Mouse (Mus musculus) midbrain, embryonic 11.5 days (tissue): Measurements from ENCODE around the gene Ccdc93. TPM values are rescaled to one million over a fixed set of nuclear protein-coding genes. Genes with fewer than 3 reads are reported as not detected.

ENCODE experiments used
- ATAC-seq: fragments of 200-750 bp; cut with Nextera tagmentation; 2 replicates; pipeline ENCODE4 v1.8.0; 2017; ENCODE audit warnings: moderate TSS enrichment, moderate library complexity; ENCODE audit not compliant: low FRiP score
- DNase-seq: peaks from one replicate; pipeline ENCODE4 v3.0.0; 2015; ENCODE audit warnings: low spot score; ENCODE audit errors: missing footprints
- H3K27ac ChIP-seq: fragments of 300-500 bp; sonication (generic); 2 replicates; pipeline ENCODE4 v1.5.1; 2014; ENCODE audit warnings: low read depth, low read length
- H3K27me3 ChIP-seq: fragments of 300-500 bp; sonication (generic); 2 replicates; pipeline ENCODE4 v1.6.1; 2014; ENCODE audit warnings: mild to moderate bottlenecking, low read length, moderate library complexity, mixed read lengths; ENCODE audit not compliant: control insufficient read depth, insufficient read depth
- H3K36me3 ChIP-seq: fragments of 300-500 bp; sonication (generic); 2 replicates; pipeline ENCODE4 v1.6.1; 2014; ENCODE audit warnings: mild to moderate bottlenecking, low read length, moderate library complexity, mixed read lengths; ENCODE audit not compliant: control insufficient read depth, insufficient read depth
- H3K4me1 ChIP-seq: fragments of 300-500 bp; sonication (generic); 2 replicates; pipeline ENCODE4 v1.6.1; 2014; ENCODE audit warnings: low read length; ENCODE audit not compliant: control insufficient read depth, insufficient read depth
- H3K4me2 ChIP-seq: fragments of 300-500 bp; sonication (generic); 2 replicates; pipeline ENCODE4 v1.6.1; 2014; ENCODE audit warnings: mild to moderate bottlenecking, moderate library complexity
- H3K4me3 ChIP-seq: fragments of 300-500 bp; sonication (generic); 2 replicates; pipeline ENCODE4 v1.5.1; 2014; ENCODE audit warnings: low read depth, low read length
- H3K9ac ChIP-seq: fragments of 300-500 bp; sonication (generic); 2 replicates; pipeline ENCODE4 v1.6.1; 2014; ENCODE audit warnings: low read length
- H3K9me3 ChIP-seq: fragments of 300-500 bp; sonication (generic); 2 replicates; pipeline ENCODE4 v1.6.1; 2016; ENCODE audit warnings: low read length; ENCODE audit not compliant: control insufficient read depth
- WGBS: fragments of 180-500 bp; shearing (Covaris S2); extraction: QIAGEN DNeasy Blood & Tissue Kit; methylation state at CpG from one replicate; pipeline ENCODE4 v1.1.7; 2014; 5-methylcytosine and 5-hydroxymethylcytosine counted together
- polyA plus RNA-seq: library from polyadenylated mRNA; unstranded; fragments of >200 nt; fragmentation: Nextera tagmentation; extraction: Ambion mirVana; gene quantifications from 2 replicates; pipeline ENCODE4 v1.2.1, GENCODE M21; 2014

Gene Ccdc93
- polyA plus RNA-seq, 1 experiment from 2014 or later: 9.7 TPM

GRCm38 (mm10) chr1:121394764-121395163, 36.1 kb upstream of the Ccdc93 start:
- no peak for ATAC-seq
- Histone ChIP-seq H3K4me1 (no peaks in the 10 kb centered on the region), H3K36me3 (no peaks in the 10 kb centered on the region), H3K4me2 (no peak overlapping the region), H3K9ac (no peak overlapping the region), H3K27me3 (no peaks in the 10 kb centered on the region), H3K4me3 (no peak overlapping the region), H3K27ac (no peak overlapping the region), H3K9me3 (no peaks in the 10 kb centered on the region)
- no peak for DNase-seq
- 93% methylated on average over 5 of the region's 5 CpGs for WGBS

DNA sequence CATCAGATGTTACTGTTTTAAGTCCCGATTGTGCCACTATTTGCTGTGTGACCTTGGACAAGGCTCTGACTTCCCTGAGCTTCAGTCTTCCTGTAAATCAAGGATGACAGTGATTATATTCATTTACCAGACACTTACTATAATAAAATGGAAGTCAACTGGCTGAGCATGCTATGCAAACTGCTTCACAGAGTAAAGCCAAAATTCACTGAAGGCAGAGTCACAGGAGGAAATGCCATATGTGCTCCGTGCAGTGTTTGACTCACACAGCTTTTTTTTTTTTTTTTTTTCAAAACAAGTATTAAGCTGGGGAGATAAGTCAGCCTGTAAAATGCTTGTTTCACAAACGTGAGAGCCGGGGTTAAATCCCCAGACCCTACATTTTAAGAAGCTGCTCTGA, 34.3 kb upstream of the Ccdc93 start:
- no peaks in the 10 kb centered on the region for H3K4me1 ChIP-seq
- ATAC-seq: no peak

DNA sequence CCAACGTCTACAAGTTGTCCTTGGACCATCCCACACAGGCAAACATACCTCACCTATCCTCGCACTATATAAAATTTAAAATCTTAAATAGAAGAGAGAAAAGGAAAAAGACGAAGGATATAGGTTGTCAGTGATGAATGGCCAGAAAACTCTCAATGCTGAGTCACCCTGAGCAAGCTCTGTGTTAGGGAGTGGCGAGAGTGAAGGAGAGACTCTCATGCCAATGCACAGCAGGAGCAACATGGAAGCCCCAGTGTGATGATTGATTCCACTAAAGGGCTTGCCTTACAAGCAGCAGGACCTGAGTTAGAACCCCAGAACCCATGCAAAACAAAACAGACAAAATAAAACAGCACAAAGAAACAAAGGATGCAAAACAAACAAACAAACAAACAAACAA, 32.6 kb upstream of the Ccdc93 start:
- Histone ChIP-seq H3K9ac (no peak overlapping the region), H3K4me2 (no peak overlapping the region), H3K9me3 (no peaks in the 10 kb centered on the region), H3K27ac (no peak overlapping the region), H3K36me3 (no peaks in the 10 kb centered on the region), H3K4me3 (no peak overlapping the region), H3K27me3 (no peaks in the 10 kb centered on the region), H3K4me1 (no peaks in the 10 kb centered on the region)
- ATAC-seq: no peak
- DNase-seq: no peak
- WGBS: 84% methylated on average over 4 of the region's 4 CpGs

More for the DNA sequence above, 34.3 kb upstream of the Ccdc93 start:
- Histone ChIP-seq H3K9me3 (no peaks in the 10 kb centered on the region), H3K9ac (no peak overlapping the region), H3K4me2 (no peak overlapping the region), H3K27ac (no peak overlapping the region), H3K4me3 (no peak overlapping the region), H3K36me3 (no peaks in the 10 kb centered on the region), H3K27me3 (no peaks in the 10 kb centered on the region)
- DNase-seq: no peak
- WGBS: 85% methylated on average over 4 of the region's 4 CpGs

DNA sequence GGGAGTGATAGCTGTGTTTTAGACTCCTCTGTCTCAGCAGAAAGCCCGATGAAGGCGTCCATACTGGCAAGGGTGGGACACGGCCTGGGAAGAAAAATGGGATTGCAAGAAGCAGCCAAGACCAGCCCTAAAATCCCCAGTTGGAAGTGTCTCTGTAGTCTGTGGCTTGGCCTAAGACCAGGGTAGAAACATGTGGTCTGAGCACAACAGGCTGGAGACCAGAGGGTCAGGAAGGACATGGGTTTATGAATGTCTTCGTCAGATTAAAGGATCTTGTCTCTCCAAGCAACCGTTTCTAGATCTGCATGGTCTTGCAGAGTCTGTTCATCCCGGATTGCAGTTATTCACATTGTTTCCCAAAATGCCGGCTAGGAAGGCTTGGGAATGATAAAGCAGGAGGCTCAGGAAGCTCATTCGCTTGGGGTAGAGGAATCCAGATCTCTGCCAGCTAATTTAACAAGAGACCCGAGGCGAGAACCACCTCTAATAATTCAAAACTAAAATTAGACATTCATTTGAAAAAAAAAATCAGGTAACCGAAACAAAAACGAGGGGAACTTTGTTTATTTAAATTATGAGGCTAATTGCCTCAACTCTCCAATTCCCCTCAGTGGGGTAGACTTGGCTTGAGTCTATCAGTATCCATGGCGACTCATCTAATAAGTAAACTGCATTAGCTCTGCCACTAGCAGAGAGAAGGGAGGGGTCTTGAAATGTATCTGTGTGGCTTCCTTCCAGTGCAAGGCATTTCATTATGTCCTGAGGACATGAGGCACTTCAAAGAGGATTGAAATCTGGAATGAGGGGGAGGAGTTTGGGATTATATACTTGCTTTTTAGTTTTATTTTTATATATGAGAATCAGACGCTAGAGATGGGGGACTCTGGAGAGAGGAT, 31.6 kb upstream of the Ccdc93 start:
- Histone ChIP-seq H3K9me3 (no peaks in the 10 kb centered on the region), H3K4me3 (no peak overlapping the region), H3K36me3 (no peaks in the 10 kb centered on the region), H3K4me2 (no peak overlapping the region), H3K4me1 (no peaks in the 10 kb centered on the region), H3K9ac (no peak overlapping the region), H3K27ac (no peak overlapping the region), H3K27me3 (no peaks in the 10 kb centered on the region)
- WGBS: 74% methylated on average over 14 of the region's 14 CpGs
- DNase-seq (no peak), ATAC-seq (peak; percentile 78; the same call in 1 of the 2 replicates)

DNA sequence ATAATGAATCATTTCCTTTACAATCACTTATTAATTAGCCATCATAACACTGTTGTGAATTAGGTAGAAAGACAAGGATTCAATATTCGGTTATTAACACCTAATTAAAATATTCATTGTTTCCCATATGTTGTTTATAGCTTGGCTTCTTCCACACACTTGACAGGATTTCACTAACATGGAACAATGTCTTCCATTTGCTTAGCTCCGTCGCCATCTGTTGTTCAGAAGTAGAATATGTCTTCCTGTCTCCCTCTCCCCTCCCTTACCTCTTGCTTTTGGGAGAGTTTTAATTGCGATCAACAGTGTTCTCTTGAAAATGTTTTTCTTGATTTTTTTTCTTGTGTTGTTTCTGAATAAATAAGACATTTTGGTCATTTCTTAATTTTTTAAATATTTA, 30.6 kb upstream of the Ccdc93 start:
- DNase-seq (peak; percentile 83), ATAC-seq (peak; percentile 71; the same call in 1 of the 2 replicates)
- H3K4me1 ChIP-seq: no peaks in the 10 kb centered on the region
- no peak overlapping the region for H3K27ac ChIP-seq
- 29% methylated on average over 4 of the region's 4 CpGs for WGBS
- no peaks in the 10 kb centered on the region for H3K36me3 ChIP-seq
- H3K9me3 ChIP-seq: no peaks in the 10 kb centered on the region
- H3K4me2 ChIP-seq: no peak overlapping the region
- H3K27me3 ChIP-seq: no peaks in the 10 kb centered on the region
- no peak overlapping the region for H3K9ac ChIP-seq
- H3K4me3 ChIP-seq: no peak overlapping the region

DNA sequence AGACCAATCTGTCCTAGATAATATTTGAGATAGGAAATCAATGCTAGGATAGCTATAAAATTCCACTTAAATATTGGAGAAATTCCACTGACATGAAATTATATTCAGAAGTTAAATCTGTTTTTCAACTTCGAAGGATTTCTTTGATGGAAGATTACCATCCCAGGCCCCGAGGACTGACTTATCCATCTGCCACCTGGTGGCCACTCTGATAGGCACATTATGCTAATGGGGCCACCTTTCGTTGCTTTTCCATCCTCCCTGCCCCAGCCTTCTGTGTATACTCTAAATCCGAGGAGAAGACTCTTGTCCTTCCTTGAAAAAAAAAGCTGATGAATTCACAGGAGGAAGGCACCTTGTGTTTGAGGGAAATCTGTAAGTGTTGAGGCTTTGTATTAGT, 11.8 kb upstream of the Ccdc93 start:
- Histone ChIP-seq H3K9ac (no peak overlapping the region), H3K4me3 (no peak overlapping the region), H3K4me2 (no peak overlapping the region), H3K27me3 (no peaks in the 10 kb centered on the region), H3K27ac (no peak overlapping the region), H3K4me1 (no peaks in the 10 kb centered on the region), H3K36me3 (no peaks in the 10 kb centered on the region), H3K9me3 (no peaks in the 10 kb centered on the region)
- DNase-seq: no peak
- WGBS: 38% methylated on average over 4 of the region's 4 CpGs
- ATAC-seq: 0 out of 2 replicates have a peak, but pooled peaks have one; percentile 46

- no peak overlapping the region for H3K9ac ChIP-seq
- no peaks in the 10 kb centered on the region for H3K36me3 ChIP-seq
- no peaks in the 10 kb centered on the region for H3K4me1 ChIP-seq
- H3K27me3 ChIP-seq: no peaks in the 10 kb centered on the region
- no peak overlapping the region for H3K27ac ChIP-seq
- no peak for DNase-seq
- no peak overlapping the region for H3K4me3 ChIP-seq
- 89% methylated on average over 12 of the region's 12 CpGs for WGBS
- no peaks in the 10 kb centered on the region for H3K9me3 ChIP-seq
- no peak for ATAC-seq
- no peak overlapping the region for H3K4me2 ChIP-seq
These were observed 11.1 kb upstream of the Ccdc93 start for GRCm38 (mm10) chr1:121419569-121420265.

- Histone ChIP-seq H3K4me3 (peak overlapping the region; percentile 62; the same call in 1 of the 2 replicates), H3K4me2 (peak overlapping the region; percentile 97), H3K36me3 (no peaks in the 10 kb centered on the region), H3K27me3 (no peaks in the 10 kb centered on the region), H3K4me1 (peaks cover 6% of the 10 kb centered on the region; the same call in 1 of the 2 replicates), H3K9ac (peak overlapping the region; percentile 39; the same call in 1 of the 2 replicates), H3K9me3 (no peaks in the 10 kb centered on the region), H3K27ac (no peak overlapping the region)
- peak; percentile 34; the same call in 1 of the 2 replicates for ATAC-seq
- no peak for DNase-seq
- 22% methylated on average over 6 of the region's 6 CpGs for WGBS
These were observed 489 bp upstream of the Ccdc93 start for GRCm38 (mm10) chr1:121430183-121430937.
